Mouse (Mus musculus) midbrain, embryonic 16.5 days (tissue): Measurements from ENCODE around the gene Vav3. TPM values are rescaled to one million over a fixed set of nuclear protein-coding genes. Genes with fewer than 3 reads are reported as not detected.

ENCODE experiments used
- ATAC-seq: fragments of 200-750 bp; cut with Nextera tagmentation; 2 replicates; pipeline ENCODE4 v1.8.0; 2017; ENCODE audit warnings: moderate TSS enrichment
- H3K27ac ChIP-seq: fragments of 300-500 bp; sonication (generic); 2 replicates; pipeline ENCODE4 v1.5.1; 2014; ENCODE audit warnings: mild to moderate bottlenecking, low read length, mixed read lengths
- H3K27me3 ChIP-seq: fragments of 300-500 bp; sonication (generic); 2 replicates; pipeline ENCODE4 v1.6.1; 2014; ENCODE audit warnings: low read depth, low read length, mixed read lengths; ENCODE audit not compliant: control insufficient read depth, insufficient read depth
- H3K36me3 ChIP-seq: fragments of 300-500 bp; sonication (generic); 2 replicates; pipeline ENCODE4 v1.6.1; 2014; ENCODE audit warnings: mild to moderate bottlenecking, low read length, moderate library complexity, mixed read lengths; ENCODE audit not compliant: control insufficient read depth, insufficient read depth
- H3K4me1 ChIP-seq: fragments of 300-500 bp; sonication (generic); 2 replicates; pipeline ENCODE4 v1.6.1; 2014; ENCODE audit warnings: mild to moderate bottlenecking, low read length, mixed read lengths; ENCODE audit not compliant: control insufficient read depth, insufficient read depth
- H3K4me2 ChIP-seq: fragments of 300-500 bp; sonication (generic); 2 replicates; pipeline ENCODE4 v1.6.1; 2014; ENCODE audit warnings: mild to moderate bottlenecking, low read length, mixed read lengths
- H3K4me3 ChIP-seq: fragments of 300-500 bp; sonication (generic); 2 replicates; pipeline ENCODE4 v1.5.1; 2014; ENCODE audit warnings: low read depth, mild to moderate bottlenecking, low read length, moderate library complexity, mixed read lengths
- H3K9ac ChIP-seq: fragments of 300-500 bp; sonication (generic); 2 replicates; pipeline ENCODE4 v1.6.1; 2014; ENCODE audit warnings: low read depth, low read length, mixed read lengths
- H3K9me3 ChIP-seq: fragments of 300-500 bp; sonication (generic); replicated peaks from 2 replicates; pipeline ENCODE4 v1.6.1; 2014; ENCODE audit warnings: mild to moderate bottlenecking, low read length, mixed read lengths; ENCODE audit not compliant: control insufficient read depth, poor library complexity, severe bottlenecking
- WGBS: fragments of 180-500 bp; shearing (Covaris S2); extraction: QIAGEN DNeasy Blood & Tissue Kit; methylation state at CpG from one replicate; pipeline ENCODE4 v1.1.7; 2014; 5-methylcytosine and 5-hydroxymethylcytosine counted together
- polyA plus RNA-seq: library from polyadenylated mRNA; unstranded; fragments of >200 nt; fragmentation: Nextera tagmentation; extraction: Ambion mirVana; gene quantifications from 2 replicates; pipeline ENCODE4 v1.2.1, GENCODE M21; 2015

Gene Vav3
- polyA plus RNA-seq, 1 experiment from 2014 or later = 18.9 TPM

- H3K36me3 ChIP-seq = no peaks in the 10 kb centered on the region
- H3K27me3 ChIP-seq = no peaks in the 10 kb centered on the region
- H3K27ac ChIP-seq = no peak overlapping the region
- H3K9me3 ChIP-seq = no peaks in the 10 kb centered on the region
- H3K4me1 ChIP-seq = peaks cover 3% of the 10 kb centered on the region; the same call in 1 of the 2 replicates
- WGBS = 84% methylated on average over 5 of the region's 5 CpGs
- no peak overlapping the region for H3K9ac ChIP-seq
- H3K4me3 ChIP-seq = no peak overlapping the region
- H3K4me2 ChIP-seq = no peak overlapping the region
- ATAC-seq = no peak
These were observed 23.1 kb downstream of the Vav3 start for GRCm38 (mm10) chr3:109363522-109363921.

GRCm38 (mm10) chr3:109365875-109366274 is 25.4 kb downstream of the Vav3 start:
- H3K27ac ChIP-seq = no peak overlapping the region
- no peak overlapping the region for H3K4me2 ChIP-seq
- H3K9me3 ChIP-seq = no peaks in the 10 kb centered on the region
- no peaks in the 10 kb centered on the region for H3K36me3 ChIP-seq
- 79% methylated on average over 2 of the region's 2 CpGs for WGBS
- H3K4me1 ChIP-seq = peaks cover 3% of the 10 kb centered on the region; the same call in 1 of the 2 replicates
- ATAC-seq = no peak
- no peaks in the 10 kb centered on the region for H3K27me3 ChIP-seq
- H3K9ac ChIP-seq = no peak overlapping the region
- no peak overlapping the region for H3K4me3 ChIP-seq

- 33% methylated on average over 7 of the region's 7 CpGs for WGBS
- H3K4me1 ChIP-seq = peaks cover 3% of the 10 kb centered on the region; the same call in 1 of the 2 replicates
- H3K4me2 ChIP-seq = no peak overlapping the region
- H3K27ac ChIP-seq = no peak overlapping the region
- peak; percentile 42 for ATAC-seq
- H3K36me3 ChIP-seq = no peaks in the 10 kb centered on the region
- no peaks in the 10 kb centered on the region for H3K27me3 ChIP-seq
- H3K9ac ChIP-seq = no peak overlapping the region
- no peak overlapping the region for H3K4me3 ChIP-seq
- no peaks in the 10 kb centered on the region for H3K9me3 ChIP-seq
These were observed 26.0 kb downstream of the Vav3 start for GRCm38 (mm10) chr3:109366411-109366851.

GRCm38 (mm10) chr3:109368383-109369289 is 28.2 kb downstream of the Vav3 start:
- Histone ChIP-seq H3K27me3 (no peaks in the 10 kb centered on the region), H3K9me3 (no peaks in the 10 kb centered on the region), H3K4me1 (peaks cover 3% of the 10 kb centered on the region; the same call in 1 of the 2 replicates), H3K9ac (no peak overlapping the region), H3K27ac (no peak overlapping the region), H3K4me2 (no peak overlapping the region), H3K36me3 (no peaks in the 10 kb centered on the region), H3K4me3 (no peak overlapping the region)
- 80% methylated on average over 9 of the region's 9 CpGs for WGBS
- ATAC-seq = no peak

GRCm38 (mm10) chr3:109371576-109371975 is 31.1 kb downstream of the Vav3 start:
- no peaks in the 10 kb centered on the region for H3K27me3 ChIP-seq
- ATAC-seq = no peak
- WGBS = 33% methylated on average over 1 of the region's 1 CpGs
- no peaks in the 10 kb centered on the region for H3K9me3 ChIP-seq
- H3K27ac ChIP-seq = no peak overlapping the region
- no peaks in the 10 kb centered on the region for H3K4me1 ChIP-seq
- H3K9ac ChIP-seq = no peak overlapping the region
- H3K4me2 ChIP-seq = no peak overlapping the region
- no peaks in the 10 kb centered on the region for H3K36me3 ChIP-seq
- H3K4me3 ChIP-seq = no peak overlapping the region

- Histone ChIP-seq H3K4me2 (no peak overlapping the region), H3K9ac (no peak overlapping the region), H3K27ac (no peak overlapping the region), H3K4me1 (no peaks in the 10 kb centered on the region), H3K36me3 (no peaks in the 10 kb centered on the region), H3K27me3 (no peaks in the 10 kb centered on the region), H3K4me3 (no peak overlapping the region), H3K9me3 (no peaks in the 10 kb centered on the region)
- WGBS = 95% methylated on average over 4 of the region's 4 CpGs
- ATAC-seq = no peak
These were observed 32.2 kb downstream of the Vav3 start for GRCm38 (mm10) chr3:109372678-109373077.

- Histone ChIP-seq H3K4me2 (no peak overlapping the region), H3K36me3 (no peaks in the 10 kb centered on the region), H3K27me3 (no peaks in the 10 kb centered on the region), H3K4me1 (no peaks in the 10 kb centered on the region), H3K9ac (no peak overlapping the region), H3K27ac (no peak overlapping the region), H3K9me3 (no peaks in the 10 kb centered on the region), H3K4me3 (no peak overlapping the region)
- ATAC-seq = no peak
- WGBS = 73% methylated on average over 4 of the region's 4 CpGs
These were observed 37.8 kb downstream of the Vav3 start for GRCm38 (mm10) chr3:109378278-109378677.

GRCm38 (mm10) chr3:109378684-109379083 is 38.2 kb downstream of the Vav3 start:
- no peak for ATAC-seq
- Histone ChIP-seq H3K4me3 (no peak overlapping the region), H3K9ac (no peak overlapping the region), H3K36me3 (no peaks in the 10 kb centered on the region), H3K4me2 (no peak overlapping the region), H3K9me3 (no peaks in the 10 kb centered on the region), H3K27me3 (no peaks in the 10 kb centered on the region), H3K27ac (no peak overlapping the region), H3K4me1 (no peaks in the 10 kb centered on the region)
- WGBS = 82% methylated on average over 6 of the region's 6 CpGs

GRCm38 (mm10) chr3:109388730-109389129 is 48.3 kb downstream of the Vav3 start:
- ATAC-seq = no peak
- Histone ChIP-seq H3K4me1 (no peaks in the 10 kb centered on the region), H3K36me3 (no peaks in the 10 kb centered on the region), H3K9me3 (no peaks in the 10 kb centered on the region), H3K4me2 (no peak overlapping the region), H3K4me3 (no peak overlapping the region), H3K9ac (no peak overlapping the region), H3K27me3 (no peaks in the 10 kb centered on the region), H3K27ac (no peak overlapping the region)
- 90% methylated on average over 10 of the region's 10 CpGs for WGBS
